Mouse (Mus musculus): Measurements from ENCODE around the gene Pbx1.

DNA sequence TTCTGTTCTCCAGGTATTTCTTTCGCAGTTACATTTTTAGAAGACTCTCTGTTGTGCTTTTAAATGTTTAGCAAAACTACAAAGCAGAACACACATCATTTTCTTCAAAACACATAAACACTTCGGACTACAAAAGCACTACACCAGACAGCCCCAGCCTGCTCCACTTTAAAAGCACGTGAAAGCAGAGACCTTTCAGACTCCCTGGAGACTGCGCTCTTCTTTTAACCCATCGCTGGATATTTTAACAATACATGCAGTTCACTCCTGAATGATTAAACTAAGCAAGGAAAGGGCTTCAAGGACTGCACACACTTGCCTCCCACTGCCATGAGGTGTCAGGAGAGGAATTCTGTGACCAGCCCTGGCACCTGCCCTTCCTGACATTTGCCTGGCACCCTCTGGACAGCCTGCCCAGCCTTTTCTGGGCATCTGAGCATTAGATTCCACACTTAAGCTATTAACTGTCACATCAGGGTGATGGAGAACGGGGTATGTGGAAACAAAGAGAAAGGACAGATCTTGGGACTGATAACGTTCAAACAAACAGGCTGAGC lies 25.2 kb upstream of the Pbx1 start:
- no peak for TF ChIP-seq GATA1 (IDR thresholded peaks at IDR 0.05; ENCODE audit: low read length)
- TF ChIP-seq TAL1 (IDR thresholded peaks at IDR 0.05; ENCODE audit: low read length): no peak
